Mouse (Mus musculus) B cell, adult 2 months (primary cell): ENCODE data around the gene Fbxo44.
"Not testable (repeated sequence)": the region's sequence is repeated elsewhere in the genome, so short reads cannot be mapped to it uniquely, and the experiment has no call there.

Experiments used
- DNase-seq, 2 experiments: peaks; one replicate each; pipeline ENCODE4 v3.0.0; 2022

Fbxo44 gene

GRCm38 (mm10) chr4:148160436-148161390, at the start of gene Fbxo44, which contains the start of gene Fbxo2:
TSS of gene Fbxo44 (minus strand) at chr4:148160482.
TSS of gene Fbxo2 (plus strand) at chr4:148160621.
- DNase-seq, result peak in 1 of 2 experiments; percentile 35

DNA sequence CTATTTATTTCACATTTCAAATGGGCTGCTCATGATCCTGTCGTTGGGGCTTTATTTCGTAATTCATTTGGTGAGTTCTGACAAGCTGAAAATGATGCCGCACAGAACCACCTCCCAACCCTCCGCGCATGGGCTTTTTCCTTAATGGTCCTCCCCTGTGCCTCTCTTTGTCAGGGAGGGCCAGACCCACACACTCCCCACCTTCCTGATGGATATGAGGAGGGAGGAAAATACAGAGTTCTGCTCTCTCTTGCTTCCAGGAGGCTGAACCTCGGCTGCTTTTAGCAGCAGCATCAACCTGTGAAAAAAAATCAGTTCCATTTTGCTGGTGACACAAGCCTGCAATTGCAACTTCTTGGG, 44.6 kb upstream of the Fbxo44 start:
- no peak for DNase-seq

DNA sequence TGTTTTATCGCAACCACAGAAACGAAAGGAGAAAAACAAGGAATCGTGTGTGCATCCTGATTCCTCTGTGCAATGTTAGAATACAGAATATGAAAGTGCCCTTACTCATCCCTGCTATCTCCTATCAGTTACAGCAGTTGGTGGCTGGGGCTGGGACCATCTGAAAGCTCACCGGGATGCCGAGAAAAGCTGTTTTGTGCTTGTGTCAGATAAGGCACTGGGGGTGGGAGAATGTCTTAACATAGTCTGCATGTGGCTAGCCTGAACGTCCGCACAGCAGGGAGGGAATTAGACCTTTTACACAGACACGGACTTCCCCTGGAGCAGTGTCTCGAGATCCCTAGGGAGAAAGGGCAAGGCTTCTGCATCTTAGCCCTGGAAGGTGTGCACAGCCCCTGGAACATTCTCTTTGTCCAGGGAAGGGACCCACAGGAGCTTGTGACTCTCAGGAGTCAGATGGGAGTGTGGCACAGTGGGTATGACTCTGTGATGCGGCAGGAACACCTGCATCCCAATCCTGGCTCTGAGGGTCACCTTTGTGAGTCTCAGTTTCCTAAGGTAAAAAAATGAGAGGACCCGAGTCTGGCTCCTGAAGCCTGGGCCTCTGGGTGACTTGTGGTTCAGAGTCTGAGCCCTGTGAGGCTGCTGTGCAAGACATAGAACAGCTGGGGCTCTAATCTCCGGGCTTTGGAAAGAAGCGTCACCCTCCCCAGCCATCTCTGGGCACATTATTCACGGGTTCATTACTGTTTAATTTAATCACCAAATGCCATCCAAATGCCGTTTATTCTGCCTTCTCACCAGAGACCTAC, 44.0 kb upstream of the Fbxo44 start:
- no peak for DNase-seq

- DNase-seq, result no peak
These were observed 43.3 kb upstream of the Fbxo44 start for GRCm38 (mm10) chr4:148203557-148203956.

GRCm38 (mm10) chr4:148198721-148199120, 38.4 kb upstream of the Fbxo44 start:
- no peak for DNase-seq

DNA sequence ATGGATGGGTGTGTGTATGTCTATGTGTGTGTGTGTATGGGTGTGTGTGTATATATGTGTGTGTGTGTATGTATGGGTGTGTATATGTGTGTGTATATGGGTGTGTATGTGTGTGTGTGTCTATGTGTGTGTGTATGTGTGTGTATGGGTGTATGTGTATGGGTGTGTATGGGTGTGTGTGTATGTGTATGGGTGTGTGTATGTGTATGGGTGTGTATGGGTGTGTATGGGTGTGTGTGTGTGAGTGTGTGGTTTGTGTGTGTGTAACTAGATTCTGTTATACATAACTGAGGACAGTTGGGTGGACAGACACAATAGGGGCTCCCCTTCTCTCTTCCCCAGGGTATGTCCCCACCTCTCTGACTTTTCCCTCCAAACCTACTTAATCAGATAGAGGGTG, 34.1 kb upstream of the Fbxo44 start:
- no peak for DNase-seq

- no peak for DNase-seq
These were observed 32.5 kb upstream of the Fbxo44 start for GRCm38 (mm10) chr4:148192707-148193245.

DNA sequence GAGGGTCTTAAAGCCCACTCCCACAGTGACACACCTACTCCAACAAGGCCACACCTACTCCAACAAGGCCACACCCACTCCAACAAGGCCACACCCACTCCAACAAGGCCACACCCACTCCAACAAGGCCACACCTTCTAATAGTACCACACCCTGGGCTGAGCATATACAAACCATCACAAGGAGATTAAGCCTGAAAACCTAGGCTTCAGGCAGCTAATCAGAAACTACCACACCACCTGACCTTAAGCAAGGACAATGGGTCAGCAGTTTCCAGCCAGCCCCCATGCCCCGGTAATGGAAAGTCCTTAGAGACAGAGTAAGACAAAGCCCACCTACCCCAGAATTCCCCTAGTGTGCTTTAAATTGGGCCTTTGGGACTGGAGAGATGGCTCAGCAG, 28.5 kb upstream of the Fbxo44 start:
- DNase-seq, result not testable (repeated sequence)

GRCm38 (mm10) chr4:148185819-148186218, 25.5 kb upstream of the Fbxo44 start:
- no peak for DNase-seq

DNA sequence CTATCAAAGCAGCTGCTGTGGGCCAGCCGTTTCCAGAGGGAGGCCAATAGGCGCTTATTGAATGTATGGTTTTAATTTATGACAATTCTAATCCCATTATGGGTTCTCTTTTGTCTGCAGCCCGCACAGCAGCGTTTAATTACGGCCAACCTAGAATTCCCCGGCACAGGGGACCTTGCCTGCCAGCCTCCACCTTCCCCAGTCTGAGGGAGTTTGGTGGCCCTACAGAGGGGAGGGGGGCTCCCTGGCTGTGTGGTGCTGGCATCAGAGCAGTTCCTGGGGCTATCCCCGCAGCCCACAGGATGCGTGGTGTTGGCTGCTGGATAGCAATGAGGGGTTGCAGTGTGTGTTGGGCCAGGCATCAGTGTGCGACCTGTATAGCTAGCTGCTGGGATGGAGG, 24.3 kb upstream of the Fbxo44 start:
- DNase-seq, result no peak

DNA sequence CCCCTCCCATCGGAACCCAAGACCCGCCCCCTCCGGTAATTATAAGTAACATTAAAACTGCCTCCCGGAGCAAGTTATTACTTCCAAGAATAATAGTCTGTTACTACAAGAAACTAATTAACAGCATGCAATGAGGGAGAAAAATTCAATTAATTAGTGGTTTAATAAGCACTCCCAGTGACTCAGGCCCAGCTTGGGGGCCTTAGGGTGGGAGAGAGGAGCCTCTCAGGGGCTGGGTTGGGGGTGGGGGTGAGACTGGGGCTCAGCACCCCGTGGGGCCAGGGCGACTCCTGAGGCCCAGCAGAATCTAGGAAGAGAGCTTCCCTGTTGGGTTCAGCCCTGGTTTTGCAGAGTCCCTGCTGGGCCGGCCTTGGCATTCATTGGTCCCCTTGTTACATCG, 22.1 kb upstream of the Fbxo44 start:
- DNase-seq, result no peak

- DNase-seq, result no peak
These were observed 21.2 kb upstream of the Fbxo44 start for GRCm38 (mm10) chr4:148181483-148181882.

DNA sequence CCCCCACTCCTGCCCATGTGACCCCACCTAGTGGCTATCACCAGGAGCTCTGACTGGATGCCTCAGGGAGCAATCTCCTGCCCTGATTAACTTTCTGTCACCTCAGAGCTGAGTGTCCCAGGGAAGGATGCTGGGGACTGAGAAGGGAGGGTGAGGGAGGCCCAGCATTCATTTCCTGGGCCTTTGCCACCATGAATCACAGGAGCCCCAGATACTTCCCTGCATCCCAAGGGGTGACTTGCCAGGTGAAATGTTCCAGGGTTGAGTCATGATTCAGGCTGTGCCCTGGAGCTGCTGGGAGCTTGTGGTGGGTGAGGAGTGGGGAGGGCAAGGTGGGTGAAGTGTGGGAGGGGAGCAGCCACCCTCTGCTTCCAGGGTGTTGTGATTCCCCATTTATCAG, 17.4 kb upstream of the Fbxo44 start:
- no peak for DNase-seq

- not testable (repeated sequence) for DNase-seq
These were observed 16.3 kb upstream of the Fbxo44 start for GRCm38 (mm10) chr4:148176603-148177002.

DNA sequence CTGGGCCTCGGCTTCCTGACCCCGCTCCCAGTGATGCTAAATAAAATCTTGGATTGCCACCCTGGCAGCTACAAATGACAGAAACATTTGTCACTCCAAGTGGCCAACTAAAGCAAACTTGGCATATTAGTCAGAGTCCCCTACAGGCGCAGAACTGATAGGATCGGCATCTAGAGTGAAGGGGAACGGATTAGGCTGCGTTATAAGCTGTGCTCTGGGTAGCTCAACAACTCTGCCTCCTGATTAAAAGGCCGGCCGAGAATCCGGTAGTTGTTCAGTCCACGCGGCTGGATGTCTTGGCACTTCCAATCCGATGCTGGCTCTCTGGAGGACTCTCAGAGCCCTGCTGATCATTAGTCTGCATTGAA, 14.2 kb upstream of the Fbxo44 start:
- DNase-seq, result no peak

- DNase-seq, result no peak
These were observed 13.7 kb upstream of the Fbxo44 start for GRCm38 (mm10) chr4:148173811-148174494.

GRCm38 (mm10) chr4:148171261-148171660, 11.0 kb upstream of the Fbxo44 start:
- no peak for DNase-seq

DNA sequence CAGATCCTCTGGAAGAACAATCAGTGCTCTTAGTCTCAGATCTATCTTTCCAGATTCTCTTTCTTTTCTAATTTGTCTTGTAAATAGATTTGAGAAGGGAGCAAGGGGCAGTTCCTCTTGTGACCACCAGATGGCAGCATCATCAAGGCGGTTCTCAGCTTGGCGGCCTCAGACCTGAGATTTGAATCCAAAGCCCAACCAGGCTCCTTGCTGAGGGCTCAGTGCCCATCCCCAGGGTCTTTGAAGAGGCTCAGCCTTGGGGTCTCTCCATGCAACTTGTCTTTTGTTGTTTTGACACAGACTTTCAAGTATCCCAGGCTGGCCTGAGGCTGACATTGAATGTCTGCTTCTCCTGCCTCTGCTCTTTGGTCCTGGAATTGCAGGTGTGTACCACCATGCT, 10.6 kb upstream of the Fbxo44 start:
- peak; percentile 75 for DNase-seq

GRCm38 (mm10) chr4:148169586-148169985, 9.3 kb upstream of the Fbxo44 start:
- DNase-seq, result no peak

DNA sequence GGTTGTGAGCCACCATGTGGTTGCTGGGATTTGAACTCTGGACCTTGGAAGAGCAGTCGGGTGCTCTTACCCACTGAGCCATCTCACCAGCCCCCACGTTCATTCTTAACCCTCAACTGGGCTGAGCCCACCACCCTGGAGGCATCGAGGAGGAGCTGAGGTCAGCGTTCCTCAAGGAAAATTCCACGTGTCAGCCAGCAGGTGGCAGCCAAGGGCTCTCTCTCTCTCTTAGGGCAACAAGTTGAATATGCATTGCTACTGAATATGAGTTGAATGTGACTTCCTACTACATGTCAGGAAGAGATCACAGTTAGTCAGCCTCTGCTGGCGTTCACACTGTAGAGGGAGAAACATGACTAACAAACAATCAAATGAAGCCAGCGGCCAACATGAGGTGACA, 8.0 kb upstream of the Fbxo44 start:
- peak; percentile 76 for DNase-seq

GRCm38 (mm10) chr4:148166986-148167385, 6.7 kb upstream of the Fbxo44 start:
- peak; percentile 84 for DNase-seq

DNA sequence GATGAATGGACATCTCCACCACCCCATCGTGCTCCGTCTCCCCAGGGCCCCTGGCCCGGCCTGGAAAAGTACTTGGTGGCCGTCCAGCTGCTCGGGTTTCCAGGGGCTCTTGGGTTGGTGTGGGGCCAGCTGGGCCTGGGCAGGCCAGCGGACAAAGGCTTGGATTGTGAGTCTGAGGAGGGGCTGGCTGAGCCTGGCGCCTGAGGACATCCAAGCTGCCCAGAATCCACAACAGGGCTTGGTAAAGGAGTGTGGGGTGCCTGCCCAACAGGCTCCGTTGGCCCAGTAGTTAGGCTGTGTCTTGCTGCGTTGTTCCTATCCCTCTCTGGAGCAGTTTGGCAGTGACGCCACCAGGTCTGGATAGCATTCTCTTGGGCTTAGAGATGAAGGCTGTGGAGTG, 6.1 kb upstream of the Fbxo44 start:
- DNase-seq, result no peak

- no peak for DNase-seq
These were observed 5.3 kb upstream of the Fbxo44 start for GRCm38 (mm10) chr4:148165551-148165950.
